Mouse (Mus musculus): ENCODE results near the gene Pnmal1. TPM values are rescaled to one million over a fixed set of nuclear protein-coding genes. Genes with fewer than 3 reads are reported as not detected.

Gene Pnmal1
- total and polyA plus RNA-seq, 2 experiments from 2014 or later: 0.04 TPM; not detected in 1

DNA sequence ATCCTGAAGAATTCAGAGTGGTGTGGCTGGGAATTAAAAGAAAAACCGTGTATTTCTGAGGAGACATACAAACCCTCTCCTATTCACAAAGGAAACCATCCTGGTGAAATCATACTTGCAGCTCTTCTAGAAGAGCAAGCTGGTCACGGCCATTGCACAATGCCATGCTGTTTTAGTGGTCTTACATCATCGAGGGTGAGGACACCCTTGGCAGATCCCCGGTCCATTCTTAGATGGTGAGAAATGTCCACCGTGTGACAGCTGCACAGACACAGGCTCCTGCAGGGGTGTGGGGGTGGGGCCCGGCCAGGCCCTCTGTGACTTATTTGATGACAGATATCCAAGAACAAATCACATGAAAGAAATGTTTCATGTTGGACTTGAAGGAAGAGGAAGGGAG, 14.5 kb downstream of the Pnmal1 start:
- DNase-seq (ENCODE audit: low spot score): peak; percentile 73
- H3K4me2 ChIP-seq (ENCODE audit: low read depth, low read length): no peak overlapping the region
- TF ChIP-seq CTCF (IDR thresholded peaks at IDR 0.05; ENCODE audit: low read depth): no peak
- peak; percentile 52; the same call in 1 of the 2 replicates for TF ChIP-seq EP300 (IDR thresholded peaks at IDR 0.05; ENCODE audit: low read depth)
- no peak overlapping the region for H3K4me3 ChIP-seq (ENCODE audit: low read depth, low read length)
- WGBS: 15% methylated on average over 6 of the region's 6 CpGs
- H3K9me3 ChIP-seq (replicated peaks; ENCODE audit: control insufficient read depth, low read length): no peaks in the 10 kb centered on the region
- H3K27ac ChIP-seq (ENCODE audit: low read depth): 0 out of 2 replicates have a peak overlapping the region, but pooled peaks have one; percentile 53
- 0 out of 2 replicates have a peak, but pooled peaks cover 8% of the 10 kb centered on the region for H3K4me1 ChIP-seq (ENCODE audit: control insufficient read depth, insufficient read depth)
- no peaks in the 10 kb centered on the region for H3K36me3 ChIP-seq (replicated peaks; ENCODE audit: control insufficient read depth, insufficient read depth, low read length)
- ATAC-seq (ENCODE audit: insufficient read depth, low read depth): peak; percentile 91
- H3K9ac ChIP-seq (replicated peaks; ENCODE audit: low read depth, low read length): no peak overlapping the region
- H3K27me3 ChIP-seq (ENCODE audit: control insufficient read depth, insufficient read depth, low read length): no peaks in the 10 kb centered on the region

DNA sequence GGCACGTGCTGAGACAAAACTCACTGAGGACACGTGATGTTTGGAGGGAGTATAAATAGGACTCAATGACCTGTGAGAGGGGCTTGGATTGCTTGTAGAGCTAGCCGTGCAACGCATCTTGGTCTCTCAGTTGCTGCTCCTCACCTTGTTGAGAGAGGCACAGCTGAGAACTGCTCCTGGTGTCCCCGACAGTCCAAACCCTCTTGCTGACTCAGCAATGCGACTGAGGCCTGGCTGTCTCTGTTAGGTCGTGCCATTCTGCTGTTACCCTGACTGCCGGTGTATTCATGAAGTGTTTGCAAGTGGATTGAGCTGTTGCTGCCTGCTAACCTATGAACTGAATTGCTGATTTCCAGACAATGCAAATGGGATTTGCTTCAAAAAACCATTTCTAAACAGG, 16.8 kb downstream of the Pnmal1 start:
- DNase-seq (ENCODE audit: low spot score) (no peak), ATAC-seq (ENCODE audit: insufficient read depth, low read depth) (no peak)
- no peaks in the 10 kb centered on the region for H3K36me3 ChIP-seq (replicated peaks; ENCODE audit: control insufficient read depth, insufficient read depth, low read length)
- no peak overlapping the region for H3K9ac ChIP-seq (replicated peaks; ENCODE audit: low read depth, low read length)
- H3K4me2 ChIP-seq (ENCODE audit: low read depth, low read length): no peak overlapping the region
- no peak overlapping the region for H3K27ac ChIP-seq (ENCODE audit: low read depth)
- no peaks in the 10 kb centered on the region for H3K27me3 ChIP-seq (ENCODE audit: control insufficient read depth, insufficient read depth, low read length)
- peaks cover 21% of the 10 kb centered on the region; the same call in 1 of the 2 replicates for H3K4me1 ChIP-seq (ENCODE audit: control insufficient read depth, insufficient read depth)
- H3K9me3 ChIP-seq (replicated peaks; ENCODE audit: control insufficient read depth, low read length): no peaks in the 10 kb centered on the region
- no peak for TF ChIP-seq CTCF (IDR thresholded peaks at IDR 0.05; ENCODE audit: low read depth)
- no peak for TF ChIP-seq EP300 (IDR thresholded peaks at IDR 0.05; ENCODE audit: low read depth)
- WGBS: 40% methylated on average over 8 of the region's 8 CpGs
- H3K4me3 ChIP-seq (ENCODE audit: low read depth, low read length): no peak overlapping the region

DNA sequence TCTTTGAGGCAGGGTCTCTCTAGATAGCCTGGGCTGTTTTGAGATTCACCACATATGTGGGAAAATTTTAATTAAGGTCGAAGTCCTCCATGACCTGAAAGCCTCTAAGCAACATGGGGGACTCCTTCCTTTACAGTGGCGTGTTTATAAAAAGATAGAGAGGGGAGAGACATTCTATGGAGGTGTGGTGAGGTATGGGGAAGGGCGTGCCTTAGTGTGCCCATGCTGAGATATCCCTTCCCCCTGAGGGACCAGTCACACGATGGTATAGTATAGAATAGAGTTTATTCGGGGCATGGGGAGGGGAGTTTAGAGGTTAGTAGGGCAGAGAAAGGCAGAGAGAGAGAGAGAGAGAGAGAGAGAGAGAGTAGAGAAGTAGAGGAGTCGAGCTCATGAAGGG, 18.7 kb downstream of the Pnmal1 start:
- DNase-seq (ENCODE audit: low spot score): no peak
- Histone ChIP-seq H3K36me3 (replicated peaks; ENCODE audit: control insufficient read depth, insufficient read depth, low read length) (no peaks in the 10 kb centered on the region), H3K4me3 (ENCODE audit: low read depth, low read length) (no peak overlapping the region), H3K4me1 (ENCODE audit: control insufficient read depth, insufficient read depth) (peaks cover 21% of the 10 kb centered on the region; the same call in 1 of the 2 replicates), H3K27me3 (ENCODE audit: control insufficient read depth, insufficient read depth, low read length) (no peaks in the 10 kb centered on the region), H3K27ac (ENCODE audit: low read depth) (no peak overlapping the region), H3K4me2 (ENCODE audit: low read depth, low read length) (no peak overlapping the region), H3K9me3 (replicated peaks; ENCODE audit: control insufficient read depth, low read length) (no peaks in the 10 kb centered on the region), H3K9ac (replicated peaks; ENCODE audit: low read depth, low read length) (no peak overlapping the region)
- ATAC-seq (ENCODE audit: insufficient read depth, low read depth): no peak
- 81% methylated on average over 6 of the region's 6 CpGs for WGBS
- TF ChIP-seq CTCF (IDR thresholded peaks at IDR 0.05; ENCODE audit: low read depth) (no peak), EP300 (IDR thresholded peaks at IDR 0.05; ENCODE audit: low read depth) (no peak)

DNA sequence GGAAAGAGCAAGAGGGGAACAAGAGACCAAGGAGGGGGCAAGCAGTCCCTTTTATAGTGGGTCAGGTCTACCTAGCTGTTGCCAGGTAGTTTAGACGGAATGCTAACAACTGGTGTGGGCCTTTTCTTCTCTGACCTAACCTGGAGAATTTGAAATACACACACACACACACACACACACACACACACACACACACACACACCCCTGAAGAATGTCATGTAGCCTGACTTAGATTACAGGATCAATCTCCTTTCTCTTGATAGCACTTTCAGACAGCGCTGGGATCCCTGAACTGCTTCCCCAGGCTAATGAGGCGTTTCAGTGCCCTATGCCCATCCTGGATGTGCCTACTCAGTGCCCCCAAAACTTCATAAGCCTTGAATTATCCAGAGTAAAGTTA, 19.1 kb downstream of the Pnmal1 start:
- TF ChIP-seq CTCF (IDR thresholded peaks at IDR 0.05; ENCODE audit: low read depth) (no peak), EP300 (IDR thresholded peaks at IDR 0.05; ENCODE audit: low read depth) (no peak)
- Histone ChIP-seq H3K27me3 (ENCODE audit: control insufficient read depth, insufficient read depth, low read length) (no peaks in the 10 kb centered on the region), H3K27ac (ENCODE audit: low read depth) (no peak overlapping the region), H3K4me2 (ENCODE audit: low read depth, low read length) (no peak overlapping the region), H3K9me3 (replicated peaks; ENCODE audit: control insufficient read depth, low read length) (no peaks in the 10 kb centered on the region), H3K36me3 (replicated peaks; ENCODE audit: control insufficient read depth, insufficient read depth, low read length) (no peaks in the 10 kb centered on the region), H3K4me1 (ENCODE audit: control insufficient read depth, insufficient read depth) (peaks cover 21% of the 10 kb centered on the region; the same call in 1 of the 2 replicates), H3K9ac (replicated peaks; ENCODE audit: low read depth, low read length) (no peak overlapping the region), H3K4me3 (ENCODE audit: low read depth, low read length) (no peak overlapping the region)
- DNase-seq (ENCODE audit: low spot score) (no peak), ATAC-seq (ENCODE audit: insufficient read depth, low read depth) (no peak)
- WGBS: 83% methylated on average over 3 of the region's 3 CpGs

DNA sequence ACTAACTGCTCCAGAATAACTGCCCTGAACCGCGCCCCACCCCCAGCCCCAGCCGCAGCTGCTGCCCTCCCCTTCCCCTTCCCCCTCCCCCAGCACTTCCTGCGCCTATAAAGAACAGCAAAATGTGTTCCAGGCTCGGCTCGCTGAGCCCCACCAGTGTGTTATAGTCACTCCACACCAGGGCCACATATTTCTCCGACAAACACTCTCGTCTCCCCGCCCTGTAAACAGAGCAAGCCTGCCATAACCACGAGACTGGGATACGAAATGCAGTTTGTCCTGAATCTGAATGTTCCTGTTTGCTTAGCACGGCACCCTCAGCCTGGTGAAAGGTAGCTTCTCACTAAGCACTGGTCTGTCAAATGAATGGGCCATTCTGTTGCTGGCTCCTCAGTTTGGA, 20.9 kb downstream of the Pnmal1 start:
- H3K9ac ChIP-seq (replicated peaks; ENCODE audit: low read depth, low read length): 0 out of 2 replicates have a peak overlapping the region, but pooled peaks have one; percentile 42
- H3K4me2 ChIP-seq (ENCODE audit: low read depth, low read length): peak overlapping the region; percentile 65
- peak; percentile 57 for ATAC-seq (ENCODE audit: insufficient read depth, low read depth)
- TF ChIP-seq EP300 (IDR thresholded peaks at IDR 0.05; ENCODE audit: low read depth): no peak
- no peaks in the 10 kb centered on the region for H3K9me3 ChIP-seq (replicated peaks; ENCODE audit: control insufficient read depth, low read length)
- peak; percentile 53 for DNase-seq (ENCODE audit: low spot score)
- H3K27me3 ChIP-seq (ENCODE audit: control insufficient read depth, insufficient read depth, low read length): no peaks in the 10 kb centered on the region
- peaks cover 12% of the 10 kb centered on the region; the same call in 1 of the 2 replicates for H3K4me1 ChIP-seq (ENCODE audit: control insufficient read depth, insufficient read depth)
- peak overlapping the region; percentile 82 for H3K27ac ChIP-seq (ENCODE audit: low read depth)
- H3K4me3 ChIP-seq (ENCODE audit: low read depth, low read length): peak overlapping the region; percentile 28
- no peaks in the 10 kb centered on the region for H3K36me3 ChIP-seq (replicated peaks; ENCODE audit: control insufficient read depth, insufficient read depth, low read length)
- under 1% methylated on average over 12 of the region's 12 CpGs for WGBS

Measured in heart, postnatal 0 days (tissue).